Mouse (Mus musculus) hindbrain, embryonic 14.5 days (tissue): ENCODE measurements at regions not wholly inside any gene's neighbourhood (a gene's known extent, or its start where the extent isn't known, plus 50 kb on each side); places are given as distances from the start of the nearest gene placed in this dataset.

ENCODE experiments used
- ATAC-seq: fragments of 200-750 bp; cut with Nextera tagmentation; 2 replicates; pipeline ENCODE4 v1.8.0; 2017; ENCODE audit warnings: moderate number of reproducible peaks, mild to moderate bottlenecking, moderate TSS enrichment, moderate library complexity; ENCODE audit not compliant: low FRiP score
- DNase-seq: peaks from one replicate; pipeline ENCODE4 v3.0.0-alpha.2; 2015; ENCODE audit warnings: low spot score
- H3K27ac ChIP-seq: fragments of 300-500 bp; sonication (generic); 2 replicates; pipeline ENCODE4 v1.5.1; 2014; ENCODE audit warnings: mild to moderate bottlenecking, moderate library complexity
- H3K27me3 ChIP-seq: fragments of 300-500 bp; sonication (generic); 2 replicates; pipeline ENCODE4 v1.6.1; 2014; ENCODE audit warnings: mild to moderate bottlenecking, low read length, mixed read lengths; ENCODE audit not compliant: control insufficient read depth, insufficient read depth
- H3K36me3 ChIP-seq: fragments of 300-500 bp; sonication (generic); replicated peaks from 2 replicates; pipeline ENCODE4 v1.6.1; 2014; ENCODE audit not compliant: control insufficient read depth, insufficient read depth
- H3K4me1 ChIP-seq: fragments of 300-500 bp; sonication (generic); replicated peaks from 2 replicates; pipeline ENCODE4 v1.6.1; 2014; ENCODE audit warnings: antibody characterized with exemption, low read length, mixed read lengths; ENCODE audit not compliant: control insufficient read depth, insufficient read depth
- H3K4me2 ChIP-seq: fragments of 300-500 bp; sonication (generic); replicated peaks from 2 replicates; pipeline ENCODE4 v1.6.1; 2014; ENCODE audit warnings: mild to moderate bottlenecking, moderate library complexity
- H3K4me3 ChIP-seq: fragments of 300-500 bp; sonication (generic); replicated peaks from 2 replicates; pipeline ENCODE4 v1.5.1; 2014; ENCODE audit warnings: mild to moderate bottlenecking, low read length
- H3K9ac ChIP-seq: fragments of 300-500 bp; sonication (generic); 2 replicates; pipeline ENCODE4 v1.6.1; 2014
- H3K9me3 ChIP-seq: fragments of 300-500 bp; sonication (generic); 2 replicates; pipeline ENCODE4 v1.6.1; 2016; ENCODE audit warnings: low read length; ENCODE audit not compliant: control insufficient read depth
- WGBS: fragments of 180-500 bp; shearing (Covaris S2); extraction: QIAGEN DNeasy Blood & Tissue Kit; methylation state at CpG from one replicate; pipeline ENCODE4 v1.1.7; 2014; 5-methylcytosine and 5-hydroxymethylcytosine counted together

DNA sequence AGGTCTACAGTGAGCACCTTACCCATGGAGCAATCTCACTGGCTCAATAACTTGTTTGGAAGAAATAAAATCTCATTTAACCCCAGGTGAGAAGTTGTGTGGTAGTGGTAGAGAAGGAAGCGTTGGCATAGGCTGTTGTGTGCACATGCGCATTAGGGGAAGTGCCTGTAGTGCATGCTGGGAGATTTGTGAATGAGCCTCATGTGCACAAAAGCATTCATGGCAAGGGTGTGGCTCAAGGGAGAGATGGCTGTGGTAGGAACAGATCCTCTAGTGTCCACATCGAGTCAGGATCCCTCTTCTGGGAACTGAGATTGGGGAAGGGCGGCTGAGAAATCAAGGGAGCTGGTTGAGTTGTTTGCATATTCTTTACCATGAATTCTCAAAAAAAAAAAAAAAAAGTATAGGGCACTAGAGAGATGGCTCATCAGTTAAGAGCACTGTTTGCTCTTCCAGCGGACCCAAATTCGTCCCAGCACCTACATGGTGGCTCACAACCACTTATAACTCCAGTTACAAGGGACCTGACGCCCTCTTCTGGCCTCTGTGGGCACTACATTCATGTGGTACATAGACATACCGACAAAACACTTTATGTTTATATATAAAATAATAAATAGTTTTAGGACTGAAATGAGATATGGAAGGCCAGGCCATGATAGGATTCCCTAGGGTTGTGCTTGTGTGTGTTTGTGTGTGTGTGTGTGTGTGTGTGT lies 59.4 kb upstream of the Unc5a start:
- Histone ChIP-seq H3K27me3 (no peaks in the 10 kb centered on the region), H3K9ac (no peak overlapping the region), H3K4me1 (peaks cover 30% of the 10 kb centered on the region), H3K36me3 (no peaks in the 10 kb centered on the region), H3K4me3 (no peak overlapping the region), H3K4me2 (no peak overlapping the region), H3K9me3 (no peaks in the 10 kb centered on the region), H3K27ac (no peak overlapping the region)
- no peak for DNase-seq
- 81% methylated on average over 8 of the region's 8 CpGs for WGBS
- no peak for ATAC-seq

DNA sequence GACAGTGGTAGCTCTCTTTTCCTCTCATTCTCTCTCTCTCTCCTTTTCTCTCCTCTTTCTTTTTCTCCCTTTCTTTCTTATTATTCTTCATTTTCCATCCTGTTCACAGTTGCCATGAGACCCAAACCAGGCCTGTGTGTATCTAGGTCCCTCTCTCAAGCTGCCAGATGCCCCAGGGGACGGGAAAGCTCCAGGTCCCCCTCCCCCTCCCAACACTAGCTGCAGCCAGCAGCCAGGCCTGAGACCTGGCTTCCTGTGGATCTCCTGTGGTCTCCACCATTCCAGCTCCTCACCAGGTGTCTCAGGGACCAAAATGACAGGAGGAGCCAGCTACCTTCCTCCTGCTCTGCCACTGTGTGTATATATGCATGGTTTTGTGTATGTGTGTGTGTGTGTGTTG lies 56.6 kb upstream of the Unc5a start:
- H3K4me1 ChIP-seq = peaks cover 13% of the 10 kb centered on the region
- DNase-seq (no peak), ATAC-seq (no peak)
- H3K27ac ChIP-seq = no peak overlapping the region
- no peak overlapping the region for H3K4me2 ChIP-seq
- WGBS = 27% methylated on average over 1 of the region's 1 CpGs
- no peak overlapping the region for H3K9ac ChIP-seq
- no peaks in the 10 kb centered on the region for H3K9me3 ChIP-seq
- no peaks in the 10 kb centered on the region for H3K36me3 ChIP-seq
- H3K27me3 ChIP-seq = no peaks in the 10 kb centered on the region
- no peak overlapping the region for H3K4me3 ChIP-seq

DNA sequence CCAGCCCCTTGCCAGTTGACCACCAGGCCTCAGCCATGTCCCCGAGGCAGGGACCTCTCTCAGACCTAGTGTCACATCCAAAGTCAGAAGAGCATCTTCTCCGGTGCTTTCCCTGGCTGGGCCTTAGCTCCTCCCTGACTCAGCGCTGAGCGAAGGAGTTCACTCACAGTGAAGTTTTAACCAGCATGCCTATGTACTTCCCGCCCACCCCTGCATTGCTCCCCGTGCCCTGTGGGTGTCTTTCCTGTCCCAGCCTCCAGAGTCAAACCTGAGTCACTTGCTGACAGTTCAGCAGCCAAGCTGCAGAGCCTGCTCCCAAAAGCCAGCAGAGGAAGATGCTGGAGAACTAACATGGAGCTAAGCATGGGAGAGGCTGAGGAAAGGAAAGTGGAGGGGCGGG lies 55.6 kb upstream of the Unc5a start:
- ATAC-seq = no peak
- no peak overlapping the region for H3K4me2 ChIP-seq
- no peaks in the 10 kb centered on the region for H3K36me3 ChIP-seq
- no peak for DNase-seq
- no peak overlapping the region for H3K27ac ChIP-seq
- no peaks in the 10 kb centered on the region for H3K9me3 ChIP-seq
- no peak overlapping the region for H3K4me3 ChIP-seq
- no peaks in the 10 kb centered on the region for H3K27me3 ChIP-seq
- no peak overlapping the region for H3K9ac ChIP-seq
- 48% methylated on average over 7 of the region's 7 CpGs for WGBS
- H3K4me1 ChIP-seq = 0 out of 2 replicates have a peak, but pooled peaks cover 4% of the 10 kb centered on the region

DNA sequence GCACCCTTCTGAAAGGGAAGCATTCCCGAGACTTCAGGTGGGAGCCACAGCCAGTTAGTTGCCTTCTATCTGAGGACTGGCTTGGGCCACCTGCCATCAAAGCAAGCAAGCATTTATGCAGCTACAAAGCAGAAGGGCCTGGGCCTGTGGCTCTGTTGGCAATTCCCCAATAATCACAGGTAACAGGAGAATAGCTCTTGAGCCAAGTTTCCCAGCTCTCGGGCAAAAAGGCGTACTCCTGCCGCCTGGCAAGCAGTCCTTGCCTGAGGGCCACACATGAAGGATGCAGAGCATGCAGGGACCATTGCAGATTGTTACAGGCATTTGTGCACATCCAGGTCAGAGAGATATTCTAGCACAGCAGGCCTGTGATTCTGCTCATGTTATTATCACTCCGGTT lies 53.2 kb upstream of the Unc5a start:
- no peak overlapping the region for H3K4me2 ChIP-seq
- H3K27ac ChIP-seq = no peak overlapping the region
- H3K36me3 ChIP-seq = no peaks in the 10 kb centered on the region
- DNase-seq (no peak), ATAC-seq (no peak)
- H3K9me3 ChIP-seq = no peaks in the 10 kb centered on the region
- 53% methylated on average over 5 of the region's 5 CpGs for WGBS
- H3K4me1 ChIP-seq = 0 out of 2 replicates have a peak, but pooled peaks cover 4% of the 10 kb centered on the region
- no peaks in the 10 kb centered on the region for H3K27me3 ChIP-seq
- no peak overlapping the region for H3K4me3 ChIP-seq
- no peak overlapping the region for H3K9ac ChIP-seq
